Mouse (Mus musculus): ENCODE results near the gene Me3.

DNA sequence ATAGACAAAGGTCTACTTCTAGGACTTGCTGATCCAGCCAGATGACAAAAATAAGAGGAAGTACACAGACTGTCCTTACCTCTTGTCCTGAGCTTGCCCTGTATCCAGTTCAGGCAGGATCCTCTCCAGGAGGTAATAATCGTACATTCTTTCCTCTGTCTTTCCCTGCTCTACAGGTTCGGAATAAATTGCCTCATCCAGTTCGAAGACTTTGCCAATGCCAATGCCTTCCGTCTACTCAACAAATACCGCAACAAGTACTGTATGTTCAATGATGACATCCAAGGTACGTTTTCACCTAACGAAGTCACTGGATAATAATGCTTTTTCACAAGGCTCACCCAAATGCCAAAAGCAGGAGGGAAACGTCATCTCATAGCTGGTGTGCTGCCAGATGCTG is 201.3 kb downstream of the Me3 start:
- no peak for TF ChIP-seq CTCF (IDR thresholded peaks at IDR 0.05; ENCODE audit: extremely low read depth, insufficient read depth, insufficient read length, insufficient replicate concordance)
- TF ChIP-seq POLR2A (IDR thresholded peaks at IDR 0.05; ENCODE audit: low read depth, low read length), result no peak
